Mouse (Mus musculus) induced T-regulatory cell, adult 2 months (primary cell): ENCODE measurements at regions not wholly inside any gene's neighbourhood (a gene's known extent, or its start where the extent isn't known, plus 50 kb on each side); places are given as distances from the start of the nearest gene placed in this dataset.
A peak's percentile ranks its signal among the peaks of the same experiment; 100 is the strongest.

ENCODE experiments used
- DNase-seq: peaks from one replicate; pipeline ENCODE4 v3.0.0-alpha.2; 2012; ENCODE audit warnings: low read depth

DNA sequence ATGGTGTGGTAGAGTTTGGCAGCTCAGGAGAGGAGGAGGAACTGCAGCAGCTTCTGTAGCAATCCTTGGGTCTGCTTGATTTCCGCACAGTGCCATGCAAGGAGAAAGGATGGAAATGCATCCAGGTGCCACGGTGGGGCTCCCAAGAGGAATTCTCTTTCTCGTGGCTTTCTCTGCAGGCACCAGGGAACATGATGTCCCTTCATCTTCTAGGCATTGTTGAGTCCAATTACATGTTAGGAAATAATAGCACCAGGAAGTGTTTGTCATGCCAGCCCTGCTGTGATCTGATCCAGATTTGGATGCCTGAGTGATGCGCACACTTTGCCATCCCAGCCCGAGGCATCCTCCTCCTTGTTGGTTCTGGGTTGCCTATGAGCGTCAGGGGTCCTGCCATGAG is 72.6 kb upstream of the Agap1 start:
- DNase-seq = no peak

DNA sequence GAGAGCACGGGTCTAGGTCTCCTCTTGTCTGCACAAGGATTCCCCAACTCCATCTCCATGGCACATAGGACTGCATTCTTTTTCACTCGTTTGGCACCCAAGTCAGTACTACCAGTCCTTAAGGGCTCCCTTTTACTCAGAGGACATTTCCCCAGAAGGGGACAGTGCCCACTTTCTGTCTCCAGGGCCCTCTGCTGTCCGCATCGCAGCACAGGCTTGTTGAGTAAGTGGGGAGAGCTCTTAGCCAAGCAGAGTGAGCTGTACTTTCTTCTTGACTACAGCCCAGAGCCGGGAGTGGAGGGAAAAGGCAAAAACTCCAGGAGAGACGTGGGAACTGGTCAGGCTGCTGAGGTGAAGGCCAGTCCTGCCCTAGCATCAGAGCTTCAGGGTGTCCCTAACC is 69.5 kb upstream of the Agap1 start:
- DNase-seq = no peak

DNA sequence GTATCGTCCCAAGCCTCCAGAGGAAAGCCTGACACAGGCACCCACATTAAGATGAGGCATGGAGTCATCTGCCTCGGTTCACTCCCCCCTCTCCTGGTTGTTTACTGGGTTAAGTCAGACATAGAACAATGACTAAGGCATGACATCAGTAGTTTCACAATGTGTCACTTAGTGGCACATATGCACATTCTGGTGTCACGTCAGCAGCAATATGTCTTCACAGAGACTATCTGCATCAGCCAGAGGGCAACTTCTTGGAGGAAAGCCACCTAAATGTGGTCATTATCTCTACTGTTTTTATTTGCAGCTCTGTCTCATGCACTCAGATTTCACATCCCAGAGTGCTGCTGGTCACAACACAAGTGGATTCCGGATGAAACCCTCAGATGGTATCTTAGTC is 61.9 kb upstream of the Agap1 start:
- DNase-seq = peak; percentile 27

DNA sequence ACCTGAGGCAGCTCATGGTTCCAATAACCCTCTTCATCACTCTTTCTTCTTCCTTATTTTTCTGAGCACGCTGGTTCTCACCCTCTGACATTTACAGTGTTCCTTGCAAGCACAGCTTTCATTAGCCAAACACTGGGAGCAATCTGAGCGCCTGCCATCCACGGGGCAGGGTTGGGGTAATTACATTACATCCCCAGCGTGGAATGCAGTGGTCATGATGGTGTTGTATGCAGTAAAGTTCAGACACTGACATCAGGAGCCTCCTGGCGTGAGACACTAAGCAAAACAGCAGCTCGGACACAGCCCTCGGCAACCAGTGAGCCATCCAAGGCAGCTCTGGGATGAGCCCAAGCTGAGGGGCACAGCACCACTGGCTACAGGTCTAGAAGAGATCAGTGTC is 60.1 kb upstream of the Agap1 start:
- DNase-seq = no peak

DNA sequence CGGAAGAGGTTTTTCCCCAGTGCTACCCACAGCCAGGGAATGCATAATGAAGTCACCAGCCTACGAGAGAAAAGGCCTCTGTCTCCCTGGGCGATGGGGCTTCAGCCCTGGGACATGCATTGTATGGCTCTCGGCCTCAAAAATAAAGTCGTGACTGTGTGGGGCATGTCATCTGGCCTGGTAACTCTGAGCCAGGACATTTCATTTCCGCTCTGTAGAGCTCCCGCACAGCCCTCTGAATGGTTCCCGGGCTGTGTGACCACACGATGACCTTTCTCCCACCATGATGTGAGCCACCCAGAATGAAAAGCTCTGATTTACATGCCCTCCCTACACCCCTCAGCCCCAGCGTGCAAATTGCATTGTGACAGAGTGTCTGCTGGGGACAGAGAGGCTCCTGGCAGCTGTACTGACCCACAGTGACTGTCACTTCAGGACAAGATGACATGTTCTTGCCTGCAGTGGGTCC is 53.8 kb upstream of the Agap1 start:
- DNase-seq = no peak

DNA sequence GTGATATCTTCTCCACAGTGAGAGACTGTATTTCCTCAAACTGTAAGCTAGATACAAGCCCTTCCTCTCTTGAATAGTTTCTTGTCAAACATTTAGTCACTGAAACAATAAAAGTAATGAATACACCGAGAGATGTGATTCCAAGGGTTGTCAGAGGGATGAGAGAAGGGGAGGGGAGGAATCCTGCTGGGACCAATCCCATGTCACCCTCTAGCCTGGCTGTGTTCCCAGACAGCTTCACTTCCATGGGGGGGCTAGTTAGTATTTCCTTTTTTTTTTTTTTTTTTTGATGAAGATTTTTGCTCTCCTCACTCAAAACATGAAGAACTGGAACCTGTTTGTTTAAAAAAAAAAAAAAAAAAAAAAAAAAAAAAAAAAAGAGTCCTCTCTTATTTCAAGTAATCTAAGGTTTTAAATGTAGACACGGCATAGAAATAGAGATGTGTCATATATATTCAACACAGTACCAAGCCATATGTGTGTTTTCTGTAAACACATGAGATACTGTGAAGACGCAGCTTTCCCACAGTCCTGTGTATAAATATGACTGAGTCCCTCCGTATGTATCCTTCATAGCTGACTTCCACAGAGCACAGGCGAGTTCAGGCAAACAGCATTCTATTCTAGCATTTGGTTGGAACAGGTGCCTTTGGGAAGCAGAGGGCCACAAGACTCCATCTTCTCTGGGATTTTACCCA is 51.9 kb upstream of the Agap1 start:
- no peak for DNase-seq

DNA sequence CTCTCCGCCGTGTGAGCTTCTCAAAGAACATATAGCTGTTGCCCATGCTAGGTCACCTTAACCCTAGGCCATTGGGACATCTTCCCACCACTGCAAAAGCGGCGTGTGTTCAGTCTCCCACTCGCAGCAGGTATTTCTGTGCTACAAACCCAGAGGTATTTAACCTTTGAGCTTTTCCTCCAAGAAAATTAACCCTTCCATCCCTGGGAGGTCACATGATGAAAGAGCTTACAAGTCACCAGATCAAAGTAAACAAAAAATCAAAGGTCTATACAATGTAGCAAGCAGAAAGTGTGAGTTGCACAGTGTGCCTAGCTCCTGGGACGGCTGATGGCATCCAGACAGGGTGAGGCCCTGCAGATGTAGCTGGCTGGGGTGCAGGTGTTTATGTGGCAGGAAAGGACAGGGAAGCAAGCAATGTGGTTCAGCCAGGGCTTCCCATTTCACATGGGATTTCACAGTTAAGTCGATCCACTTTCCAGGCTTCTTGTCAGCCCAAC is 51.0 kb upstream of the Agap1 start:
- DNase-seq = no peak
